Mouse (Mus musculus): ENCODE measurements around the gene Zfp345. TPM values are rescaled to one million over a fixed set of nuclear protein-coding genes. Genes with fewer than 3 reads are reported as not detected.

The Zfp345 gene
- polyA plus RNA-seq, 1 experiment from 2014 or later = not detected

Other genes with a start within 250 kb of the Zfp345 start
- gene Gm21994, start 229.5 kb downstream of the Zfp345 start, polyA plus RNA-seq (2015; fragmentation: Nextera tagmentation; extraction: Ambion mirVana) = 3.0 and 3.4 TPM in 2 replicates
- 0.04 TPM in 1 of 2 replicates, not detected in the other for gene Gm14124, start 227.6 kb downstream of the Zfp345 start, polyA plus RNA-seq (2015; fragmentation: Nextera tagmentation; extraction: Ambion mirVana)
- 1.8 and 3.3 TPM in 2 replicates for gene Gm10130, start 161.4 kb downstream of the Zfp345 start, polyA plus RNA-seq (2015; fragmentation: Nextera tagmentation; extraction: Ambion mirVana)
- 4.7 and 5.5 TPM in 2 replicates for gene 3300002I08Rik, start 122.3 kb downstream of the Zfp345 start, polyA plus RNA-seq (2015; fragmentation: Nextera tagmentation; extraction: Ambion mirVana)
- 4.8 and 5.7 TPM in 2 replicates for gene Zfp442, start 33.6 kb downstream of the Zfp345 start, polyA plus RNA-seq (2015; fragmentation: Nextera tagmentation; extraction: Ambion mirVana)
- gene Cst7, start 85.3 kb upstream of the Zfp345 start, polyA plus RNA-seq (2015; fragmentation: Nextera tagmentation; extraction: Ambion mirVana) = 0.32 and 0.67 TPM in 2 replicates
- 38.8 and 42.9 TPM in 2 replicates for gene Apmap, start 123.5 kb upstream of the Zfp345 start, polyA plus RNA-seq (2015; fragmentation: Nextera tagmentation; extraction: Ambion mirVana)
- 35.3 and 37.7 TPM in 2 replicates for gene Acss1, start 183.4 kb upstream of the Zfp345 start, polyA plus RNA-seq (2015; fragmentation: Nextera tagmentation; extraction: Ambion mirVana)
- gene Vsx1, start 204.3 kb upstream of the Zfp345 start, polyA plus RNA-seq (2015; fragmentation: Nextera tagmentation; extraction: Ambion mirVana) = not detected in 2 replicates

Data from intestine, embryonic 16.5 days (tissue).